Mouse (Mus musculus) ES-Bruce4 (cell line): ENCODE measurements at regions not wholly inside any gene's neighbourhood (a gene's known extent, or its start where the extent isn't known, plus 50 kb on each side); places are given as distances from the start of the nearest gene placed in this dataset.

ENCODE experiments used
- CTCF ChIP-seq: IDR thresholded peaks from one replicate; pipeline ENCODE4 v1.8.1; 2011; ENCODE audit warnings: low read depth, low read length
- EP300 ChIP-seq: IDR thresholded peaks from 2 replicates; pipeline ENCODE4 v1.6.1; 2011; ENCODE audit warnings: low read depth, low read length; ENCODE audit not compliant: insufficient read depth
- POLR2A ChIP-seq: IDR thresholded peaks from one replicate; pipeline ENCODE4 v1.8.1; 2011; ENCODE audit warnings: low read length; ENCODE audit not compliant: insufficient read depth

- TF ChIP-seq POLR2A (no peak), CTCF (no peak), EP300 (no peak)
Observed at GRCm38 (mm10) chr13:101935843-101936242, 167.8 kb upstream of the Pik3r1 start.
